Mouse (Mus musculus): ENCODE measurements around the gene Dld.

- TF ChIP-seq CTCF (IDR thresholded peaks at IDR 0.05; ENCODE audit: low read depth) (no peak), EP300 (optimal IDR thresholded peaks at IDR 0.05) (no peak)
Measured at GRCm38 (mm10) chr12:31293361-31294142, 57.7 kb downstream of the Dld start.
